Mouse (Mus musculus) hindbrain, embryonic 10.5 days (tissue): ENCODE measurements around the gene Tmem229b. TPM values are rescaled to one million over a fixed set of nuclear protein-coding genes. Genes with fewer than 3 reads are reported as not detected.
"Not testable (repeated sequence)": the region's sequence is repeated elsewhere in the genome, so short reads cannot be mapped to it uniquely, and the experiment has no call there.

ENCODE experiments used
- DNase-seq: peaks from one replicate; pipeline ENCODE4 v3.0.0-alpha.2; 2017; ENCODE audit warnings: low spot score
- H3K27ac ChIP-seq: fragments of 300-500 bp; sonication (generic); 2 replicates; pipeline ENCODE4 v1.5.1; 2016; ENCODE audit warnings: mild to moderate bottlenecking, moderate library complexity
- H3K27me3 ChIP-seq: fragments of 300-500 bp; sonication (generic); 2 replicates; pipeline ENCODE4 v1.6.1; 2016; ENCODE audit warnings: mild to moderate bottlenecking; ENCODE audit not compliant: poor library complexity, insufficient read depth, severe bottlenecking
- H3K36me3 ChIP-seq: fragments of 300-500 bp; sonication (generic); 2 replicates; pipeline ENCODE4 v1.6.1; 2016; ENCODE audit warnings: mild to moderate bottlenecking, moderate library complexity
- H3K4me1 ChIP-seq: fragments of 300-500 bp; sonication (generic); replicated peaks from 2 replicates; pipeline ENCODE4 v1.6.1; 2016; ENCODE audit warnings: mild to moderate bottlenecking
- H3K4me3 ChIP-seq: fragments of 300-500 bp; sonication (generic); 2 replicates; pipeline ENCODE4 v1.5.1; 2016; ENCODE audit warnings: mild to moderate bottlenecking, moderate library complexity
- H3K9me3 ChIP-seq: fragments of 300-500 bp; sonication (generic); 2 replicates; pipeline ENCODE4 v1.6.1; 2016; ENCODE audit warnings: mild to moderate bottlenecking, moderate library complexity
- WGBS: fragments of 180-500 bp; shearing (Covaris S2); methylation state at CpG from one replicate; pipeline ENCODE4 v1.1.7; 2016; 5-methylcytosine and 5-hydroxymethylcytosine counted together
- polyA plus RNA-seq: library from polyadenylated mRNA; unstranded; fragments of >200 nt; fragmentation: Nextera tagmentation; extraction: Ambion mirVana; gene quantifications from 2 replicates; pipeline ENCODE4 v1.2.1, GENCODE M21; 2016

Gene Tmem229b
- polyA plus RNA-seq, 1 experiment from 2014 or later = 7.3 TPM

DNA sequence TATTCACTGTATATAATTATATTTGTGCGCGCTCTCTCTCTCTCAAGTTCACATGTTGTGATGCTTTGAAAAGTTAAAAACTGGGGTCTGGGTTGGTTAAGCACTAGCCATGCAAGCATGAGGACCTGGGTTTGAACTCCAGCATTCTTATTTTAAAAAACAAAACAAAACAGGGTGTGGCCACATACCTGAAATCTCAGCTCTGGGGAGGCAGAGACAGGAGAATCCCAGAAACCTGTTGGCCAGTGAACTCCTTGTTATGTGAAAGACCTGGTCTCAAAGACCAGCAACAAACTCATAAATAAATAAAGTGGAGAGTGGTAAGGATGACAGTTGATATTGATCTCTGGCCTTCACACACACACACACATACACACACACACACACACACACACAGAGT lies 26.9 kb upstream of the Tmem229b start:
- peaks cover 9% of the 10 kb centered on the region; the same call in 1 of the 2 replicates for H3K27me3 ChIP-seq
- no peak overlapping the region for H3K4me3 ChIP-seq
- peaks cover 26% of the 10 kb centered on the region for H3K4me1 ChIP-seq
- 100% methylated on average over 2 of the region's 2 CpGs for WGBS
- H3K27ac ChIP-seq = no peak overlapping the region
- H3K36me3 ChIP-seq = no peaks in the 10 kb centered on the region
- DNase-seq = no peak
- no peaks in the 10 kb centered on the region for H3K9me3 ChIP-seq

DNA sequence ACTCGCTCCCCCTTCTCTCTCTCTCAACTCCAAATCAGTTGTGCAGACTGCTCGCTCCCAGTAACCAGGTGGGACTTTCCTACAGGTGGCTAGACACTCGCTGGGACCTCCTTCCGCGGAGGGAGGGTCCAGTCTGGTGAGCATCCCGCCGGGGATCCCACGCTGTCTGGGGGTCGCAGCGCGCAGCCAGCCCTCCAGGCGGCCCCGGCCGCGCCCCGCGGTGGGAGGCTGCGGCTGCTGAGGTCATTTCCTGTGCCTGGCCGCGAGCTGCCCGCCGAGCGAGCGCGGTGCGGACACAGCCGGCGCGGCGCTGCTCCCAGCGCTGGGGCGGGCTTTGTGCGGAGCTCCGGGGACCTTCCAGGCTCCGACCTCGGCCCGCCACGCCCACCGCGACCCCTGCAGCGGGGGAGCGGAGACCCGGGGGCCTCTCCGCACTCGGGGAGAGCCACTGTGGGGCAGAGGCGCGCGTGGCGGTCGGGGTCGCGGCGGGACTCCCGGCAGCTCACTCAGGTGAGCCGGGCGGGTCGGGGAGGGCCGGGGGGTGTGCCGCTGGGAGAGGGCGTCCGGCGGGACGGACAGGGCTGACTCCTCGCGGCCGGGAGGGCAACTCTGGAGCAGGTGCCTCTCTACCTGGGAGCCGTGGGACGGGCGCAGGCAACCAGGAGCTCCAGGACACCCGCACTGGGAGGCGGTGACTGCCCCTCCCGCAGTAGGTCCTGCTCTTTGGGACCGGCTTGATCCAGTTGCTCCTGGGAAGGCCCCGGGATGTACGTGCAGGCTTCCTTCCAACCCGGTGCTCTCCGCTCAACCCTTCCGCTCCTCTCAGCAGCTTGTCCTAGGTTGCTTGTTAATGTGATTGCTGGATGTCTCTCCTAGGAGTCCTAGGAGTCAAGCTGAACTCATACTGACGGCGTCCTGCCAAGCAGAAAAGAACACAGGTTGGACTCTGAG lies 21.8 kb upstream of the Tmem229b start, which contains the start of gene Plekhh1:
Gene Plekhh1 (plus strand): TSS at position 253 of the 951 bp plus-strand sequence.
- H3K4me1 ChIP-seq = peaks cover 22% of the 10 kb centered on the region
- DNase-seq = peak; percentile 79
- H3K27ac ChIP-seq = peak within 1 kb of the TSS; percentile 96
- no peaks in the 10 kb centered on the region for H3K36me3 ChIP-seq
- peak within 1 kb of the TSS; percentile 86 for H3K4me3 ChIP-seq
- WGBS = under 1% methylated on average over 80 of the region's 80 CpGs
- H3K27me3 ChIP-seq = peaks cover 9% of the 10 kb centered on the region; the same call in 1 of the 2 replicates
- H3K9me3 ChIP-seq = no peaks in the 10 kb centered on the region

GRCm38 (mm10) chr12:79027526-79027925 lies 20.1 kb upstream of the Tmem229b start:
- H3K36me3 ChIP-seq, H3K27ac ChIP-seq, H3K27me3 ChIP-seq, H3K4me3 ChIP-seq, H3K9me3 ChIP-seq, DNase-seq: not testable (repeated sequence)
- H3K4me1 ChIP-seq = peaks cover 22% of the 10 kb centered on the region
- WGBS = 94% methylated on average over 8 of the region's 8 CpGs

GRCm38 (mm10) chr12:79022882-79023281 lies 15.5 kb upstream of the Tmem229b start:
- Histone ChIP-seq H3K36me3 (no peaks in the 10 kb centered on the region), H3K9me3 (no peaks in the 10 kb centered on the region), H3K27ac (no peak overlapping the region), H3K4me1 (0 out of 2 replicates have a peak, but pooled peaks cover under 1% of the 10 kb centered on the region), H3K4me3 (no peak overlapping the region), H3K27me3 (no peaks in the 10 kb centered on the region)
- peak; percentile 58 for DNase-seq
- WGBS = 10% methylated on average over 3 of the region's 3 CpGs

GRCm38 (mm10) chr12:79021902-79022301 lies 14.5 kb upstream of the Tmem229b start:
- Histone ChIP-seq H3K4me3 (no peak overlapping the region), H3K4me1 (0 out of 2 replicates have a peak, but pooled peaks cover 2% of the 10 kb centered on the region), H3K36me3 (no peaks in the 10 kb centered on the region), H3K9me3 (no peaks in the 10 kb centered on the region), H3K27me3 (no peaks in the 10 kb centered on the region), H3K27ac (no peak overlapping the region)
- DNase-seq = no peak
- 74% methylated on average over 1 of the region's 1 CpGs for WGBS

DNA sequence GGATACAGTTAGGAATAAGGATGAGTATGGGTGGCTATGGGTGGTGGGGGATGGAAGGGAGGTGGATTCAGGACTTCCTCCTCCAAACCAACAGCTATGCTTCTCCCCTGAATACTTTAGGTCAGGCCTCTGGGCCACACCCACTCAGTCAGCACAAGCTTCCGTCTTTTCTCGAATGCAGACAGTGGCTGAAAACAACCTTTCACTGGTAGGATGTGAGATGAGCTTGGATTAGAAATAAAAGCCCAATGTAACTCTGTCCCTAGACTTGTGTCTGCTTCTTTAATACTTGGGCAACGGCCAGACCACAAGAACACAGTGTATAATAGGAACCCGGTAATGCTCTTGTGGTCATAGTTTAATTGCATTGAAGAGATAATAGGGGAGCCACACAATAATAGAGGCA lies 10.6 kb upstream of the Tmem229b start:
- peaks cover 15% of the 10 kb centered on the region for H3K4me1 ChIP-seq
- no peaks in the 10 kb centered on the region for H3K36me3 ChIP-seq
- H3K27me3 ChIP-seq = no peaks in the 10 kb centered on the region
- no peak for DNase-seq
- H3K27ac ChIP-seq = no peak overlapping the region
- 74% methylated on average over 4 of the region's 4 CpGs for WGBS
- H3K4me3 ChIP-seq = no peak overlapping the region
- no peaks in the 10 kb centered on the region for H3K9me3 ChIP-seq

- peaks cover 15% of the 10 kb centered on the region for H3K4me1 ChIP-seq
- H3K27ac ChIP-seq = peak overlapping the region; percentile 77
- H3K36me3 ChIP-seq = no peaks in the 10 kb centered on the region
- H3K27me3 ChIP-seq = no peaks in the 10 kb centered on the region
- no peaks in the 10 kb centered on the region for H3K9me3 ChIP-seq
- no peak for DNase-seq
- no peak overlapping the region for H3K4me3 ChIP-seq
- 29% methylated on average over 5 of the region's 5 CpGs for WGBS
Measured at GRCm38 (mm10) chr12:79016109-79016508, 8.7 kb upstream of the Tmem229b start.

DNA sequence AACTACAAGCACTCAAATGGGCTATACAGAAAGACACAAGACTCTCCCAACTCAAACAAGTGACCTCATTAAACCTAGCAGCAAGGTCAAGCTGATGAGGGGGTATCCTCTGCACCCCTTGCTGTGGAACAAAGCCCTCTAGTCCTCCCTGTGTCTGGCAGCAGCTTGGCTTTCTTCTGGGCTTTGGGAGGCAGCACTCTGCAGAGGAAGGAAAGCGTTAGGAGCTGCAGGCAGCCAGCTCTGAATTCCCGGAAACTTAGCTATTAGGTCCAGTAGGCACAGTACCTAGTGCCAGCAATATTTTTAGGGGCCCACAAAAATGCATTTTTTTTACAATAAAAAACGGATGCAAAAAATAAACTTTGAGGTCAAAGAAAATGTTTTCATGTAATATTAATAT lies 3.1 kb upstream of the Tmem229b start:
- Histone ChIP-seq H3K4me1 (peaks cover 12% of the 10 kb centered on the region), H3K9me3 (no peaks in the 10 kb centered on the region), H3K36me3 (no peaks in the 10 kb centered on the region), H3K27me3 (peaks cover 23% of the 10 kb centered on the region), H3K27ac (no peak overlapping the region), H3K4me3 (no peak overlapping the region)
- DNase-seq = no peak
- 43% methylated on average over 3 of the region's 3 CpGs for WGBS

DNA sequence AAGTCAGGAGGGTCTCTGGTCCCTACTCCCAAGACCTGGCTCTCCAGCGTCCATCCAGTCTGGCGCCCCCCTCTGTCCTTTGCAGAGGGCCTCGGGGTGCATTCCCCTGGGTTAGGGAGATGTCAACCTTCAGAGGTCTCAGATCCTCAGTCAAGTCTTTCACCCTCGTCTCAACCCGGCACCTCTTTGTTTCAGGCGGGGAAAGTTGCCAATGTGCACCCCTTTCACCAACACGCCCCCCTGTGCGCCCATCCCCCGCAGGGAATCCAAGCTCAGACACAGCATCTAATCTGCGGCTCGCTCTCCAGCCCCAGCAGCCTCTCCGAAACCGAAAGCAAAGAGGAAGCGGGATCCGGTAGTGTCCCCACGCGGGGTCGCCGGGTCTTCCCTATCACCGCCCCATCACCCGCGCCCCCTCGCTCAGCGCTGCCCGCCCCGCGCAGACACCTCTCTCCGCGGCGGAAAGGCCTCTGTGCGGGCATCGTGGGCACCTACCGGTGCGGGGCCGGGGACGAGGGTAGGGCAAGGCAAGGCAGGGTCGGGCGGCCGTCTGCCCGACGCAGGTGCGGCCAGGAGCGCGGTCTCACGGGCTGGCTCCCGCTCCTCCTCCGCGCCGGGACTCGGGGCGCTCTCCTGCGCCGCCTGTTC lies 825 bp downstream of the Tmem229b start:
- Histone ChIP-seq H3K27ac (peak overlapping the region; percentile 87), H3K9me3 (no peaks in the 10 kb centered on the region), H3K4me3 (peak overlapping the region; percentile 82), H3K4me1 (peaks cover 12% of the 10 kb centered on the region), H3K36me3 (no peaks in the 10 kb centered on the region), H3K27me3 (peaks cover 36% of the 10 kb centered on the region)
- under 1% methylated on average over 52 of the region's 53 CpGs for WGBS
- peak; percentile 65 for DNase-seq

DNA sequence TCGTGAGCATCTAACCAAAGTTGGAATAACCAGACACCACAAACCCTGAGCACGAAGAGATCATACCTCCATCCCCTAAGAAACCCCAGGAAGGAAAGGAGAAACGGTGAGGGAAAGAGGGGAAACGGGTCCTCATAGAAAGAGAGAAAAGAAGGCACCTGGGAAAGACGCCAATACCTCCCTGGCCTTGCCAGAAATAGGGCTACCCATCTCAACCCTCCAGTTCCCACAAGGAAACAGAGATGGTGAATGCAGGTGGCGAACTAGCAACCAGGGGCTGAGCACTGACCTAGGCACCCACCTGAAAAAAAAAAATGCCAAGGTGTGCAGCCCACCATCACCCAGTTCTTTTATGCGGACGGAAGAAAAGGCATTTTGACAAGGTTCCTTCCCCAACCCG lies 1.4 kb downstream of the Tmem229b start:
- peaks cover 36% of the 10 kb centered on the region for H3K27me3 ChIP-seq
- H3K36me3 ChIP-seq = no peaks in the 10 kb centered on the region
- no peak for DNase-seq
- H3K9me3 ChIP-seq = no peaks in the 10 kb centered on the region
- peak overlapping the region; percentile 82 for H3K4me3 ChIP-seq
- peak overlapping the region; percentile 87 for H3K27ac ChIP-seq
- peaks cover 12% of the 10 kb centered on the region for H3K4me1 ChIP-seq
- 37% methylated on average over 9 of the region's 9 CpGs for WGBS

DNA sequence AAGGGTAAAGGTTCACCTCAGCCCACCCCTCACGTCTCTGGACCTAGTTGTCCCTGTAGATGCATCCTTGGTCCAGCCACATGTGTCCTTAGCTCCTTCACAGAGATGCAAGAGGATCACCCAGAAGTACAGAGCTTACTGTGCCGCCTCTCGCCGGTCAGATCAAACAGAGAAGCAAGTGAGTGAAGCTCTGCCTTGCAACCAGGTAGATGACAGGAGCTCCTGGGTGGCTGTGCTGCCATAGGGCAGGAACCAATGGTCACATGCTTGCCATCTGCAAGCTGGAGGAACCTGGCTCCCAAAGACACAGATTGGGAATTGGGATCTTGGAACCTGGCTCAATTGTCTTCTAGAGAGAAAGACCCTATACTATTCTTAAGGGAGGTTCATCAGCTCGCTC lies 2.0 kb downstream of the Tmem229b start:
- Histone ChIP-seq H3K27me3 (peaks cover 36% of the 10 kb centered on the region), H3K4me1 (peaks cover 12% of the 10 kb centered on the region), H3K9me3 (no peaks in the 10 kb centered on the region), H3K36me3 (no peaks in the 10 kb centered on the region), H3K4me3 (no peak overlapping the region), H3K27ac (no peak overlapping the region)
- WGBS = 78% methylated on average over 5 of the region's 5 CpGs
- no peak for DNase-seq

- H3K4me3 ChIP-seq = no peak overlapping the region
- H3K4me1 ChIP-seq = peaks cover 12% of the 10 kb centered on the region
- peaks cover 34% of the 10 kb centered on the region for H3K27me3 ChIP-seq
- no peak overlapping the region for H3K27ac ChIP-seq
- no peak for DNase-seq
- 90% methylated on average over 3 of the region's 3 CpGs for WGBS
- H3K9me3 ChIP-seq = no peaks in the 10 kb centered on the region
- no peaks in the 10 kb centered on the region for H3K36me3 ChIP-seq
Measured at GRCm38 (mm10) chr12:79002978-79003377, 4.4 kb downstream of the Tmem229b start.

DNA sequence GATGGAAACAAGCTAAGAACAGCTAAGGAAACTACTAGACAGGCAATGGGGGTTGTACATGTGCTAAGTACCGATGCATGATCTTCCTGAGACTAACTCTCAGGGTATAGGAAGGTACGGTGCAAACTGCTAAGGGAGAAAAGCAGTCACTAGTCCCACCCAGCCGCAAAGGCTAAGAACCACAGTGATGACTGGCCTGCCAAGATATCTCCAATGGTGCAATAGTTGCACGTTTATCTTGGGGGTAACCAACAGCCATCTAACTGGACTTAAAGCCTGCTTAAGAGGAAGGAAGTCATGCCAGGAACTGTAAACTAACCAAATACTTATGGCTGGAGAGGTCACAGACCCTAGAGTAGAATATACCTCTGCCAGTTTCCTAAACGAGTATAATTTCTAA lies 5.0 kb downstream of the Tmem229b start:
- no peak overlapping the region for H3K27ac ChIP-seq
- 90% methylated on average over 5 of the region's 5 CpGs for WGBS
- H3K36me3 ChIP-seq = no peaks in the 10 kb centered on the region
- peaks cover 28% of the 10 kb centered on the region for H3K27me3 ChIP-seq
- H3K4me3 ChIP-seq = no peak overlapping the region
- no peak for DNase-seq
- H3K9me3 ChIP-seq = no peaks in the 10 kb centered on the region
- H3K4me1 ChIP-seq = peaks cover 13% of the 10 kb centered on the region
